Comparison of ENCODE assay signal across 18 mouse cellular contexts in the genomic region with DNA sequence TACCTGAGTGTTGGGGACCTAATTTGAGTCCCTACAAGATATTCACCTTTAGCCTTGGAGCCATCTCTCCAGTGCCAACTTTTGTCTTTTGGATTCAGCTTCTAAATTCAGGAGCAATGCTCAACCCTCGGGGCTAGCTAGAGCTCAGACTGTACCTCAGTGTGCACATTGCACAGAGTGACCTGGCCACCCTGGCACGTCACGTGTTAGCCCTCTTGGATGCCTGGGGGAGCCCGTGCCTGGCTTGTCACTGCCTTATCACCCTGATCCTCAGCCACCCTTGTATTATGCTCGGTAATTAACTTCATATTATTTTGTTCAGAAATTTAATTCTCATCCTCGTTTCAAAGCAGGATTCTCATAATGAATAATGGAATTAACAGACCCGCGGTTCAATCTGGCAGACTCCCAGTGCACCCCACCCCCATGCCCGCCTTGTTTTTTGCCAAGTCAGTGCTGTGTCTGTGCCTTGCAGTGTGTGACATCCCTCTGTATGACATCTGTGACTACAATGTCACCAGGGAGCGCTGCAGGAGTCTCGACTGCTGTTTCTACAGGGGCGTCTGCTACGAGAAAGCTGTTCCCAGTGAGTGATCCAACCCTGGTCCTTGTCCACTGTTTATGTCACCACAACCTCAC. TPM values are rescaled to one million over a fixed set of nuclear protein-coding genes. Genes with fewer than 3 reads are reported as not detected.
DNase-seq lines count a peak whose midpoint lies in the region; ATAC-seq lines count a peak whose summit lies in the region.
"Had no signal": no experiment of that assay in that cellular context is flagged by ENCODE, and none has a peak within 500 bp of the region (broad histone marks: within the 10 kb centered on the region; RNA-seq: fewer than 3 reads in every experiment).

No protein-coding gene starts in this region.

- H3K9me3 ChIP-seq in midbrain, embryonic 12.5 days = no peaks in the 10 kb centered on the region
- no peaks in the 10 kb centered on the region for H3K9me3 ChIP-seq in midbrain, embryonic 11.5 days (ENCODE audit: control insufficient read depth, low read length)
- H3K9me3 ChIP-seq in hindbrain, embryonic 13.5 days = no peaks in the 10 kb centered on the region
- H3K9me3 ChIP-seq in midbrain, embryonic 15.5 days = no peaks in the 10 kb centered on the region
- H3K9me3 ChIP-seq: embryonic facial prominence, embryonic 10.5 days; heart, embryonic 10.5 days; megakaryocyte, embryonic 14.5 days; neural tube, embryonic 12.5 days had no signal

- peak; percentile 29 for DNase-seq in heart, postnatal 4 days
- no peak for DNase-seq in heart, postnatal 36 days
- DNase-seq in midbrain, embryonic 11.5 days (ENCODE audit: low spot score, missing footprints) = no peak
- no peak for DNase-seq in left cerebral cortex, adult 11 months (ENCODE audit: low spot score)
- DNase-seq: cerebellum, adult 9-11 months; gastrocnemius, postnatal 10 days had no signal

- intact Hi-C loops in heart, postnatal 36 days (cut with DNase I) = no loop called here

- WGBS in midbrain, embryonic 12.5 days = 75% methylated on average over 13 of the region's 13 CpGs
- 85% methylated on average over 13 of the region's 13 CpGs for WGBS in midbrain, embryonic 11.5 days
- 60% methylated on average over 13 of the region's 13 CpGs for WGBS in hindbrain, embryonic 13.5 days
- WGBS in midbrain, embryonic 15.5 days = 56% methylated on average over 13 of the region's 13 CpGs

- peaks cover 13% of the 10 kb centered on the region for H3K4me1 ChIP-seq in midbrain, embryonic 12.5 days
- H3K4me1 ChIP-seq in midbrain, embryonic 11.5 days (ENCODE audit: control insufficient read depth, insufficient read depth, low read length) = no peaks in the 10 kb centered on the region
- H3K4me1 ChIP-seq in hindbrain, embryonic 13.5 days (replicated peaks) = peaks cover 46% of the 10 kb centered on the region
- peaks cover 29% of the 10 kb centered on the region for H3K4me1 ChIP-seq in midbrain, embryonic 15.5 days
- H3K4me1 ChIP-seq: megakaryocyte, embryonic 14.5 days had no signal

- ATAC-seq in midbrain, embryonic 12.5 days (ENCODE audit: low FRiP score, low read depth) = peak; percentile 52; the same call in 1 of the 2 replicates
- no peak for ATAC-seq in midbrain, embryonic 11.5 days (ENCODE audit: low FRiP score)
- peak; percentile 40; the same call in 1 of the 2 replicates for ATAC-seq in hindbrain, embryonic 13.5 days (ENCODE audit: low FRiP score)
- peak; percentile 53 for ATAC-seq in midbrain, embryonic 15.5 days (replicated peaks)
- ATAC-seq: inflammation-experienced regulatory T-cells, adult 6 months had no signal

- H3K9ac ChIP-seq in midbrain, embryonic 12.5 days (replicated peaks) = no peak overlapping the region
- H3K9ac ChIP-seq in midbrain, embryonic 11.5 days (ENCODE audit: low read length) = no peak overlapping the region
- no peak overlapping the region for H3K9ac ChIP-seq in hindbrain, embryonic 13.5 days
- no peak overlapping the region for H3K9ac ChIP-seq in midbrain, embryonic 15.5 days
- H3K9ac ChIP-seq: neural tube, embryonic 12.5 days had no signal

- H3K36me3 ChIP-seq in midbrain, embryonic 12.5 days = no peaks in the 10 kb centered on the region
- H3K36me3 ChIP-seq in midbrain, embryonic 11.5 days (ENCODE audit: control insufficient read depth, insufficient read depth, low read length) = no peaks in the 10 kb centered on the region
- no peaks in the 10 kb centered on the region for H3K36me3 ChIP-seq in hindbrain, embryonic 13.5 days
- H3K36me3 ChIP-seq in midbrain, embryonic 15.5 days (replicated peaks) = no peaks in the 10 kb centered on the region
- H3K36me3 ChIP-seq: embryonic facial prominence, embryonic 10.5 days; heart, embryonic 10.5 days; neural tube, embryonic 12.5 days had no signal

- H3K4me2 ChIP-seq in midbrain, embryonic 12.5 days (replicated peaks) = no peak overlapping the region
- H3K4me2 ChIP-seq in midbrain, embryonic 11.5 days = no peak overlapping the region
- H3K4me2 ChIP-seq in hindbrain, embryonic 13.5 days = no peak overlapping the region
- H3K4me2 ChIP-seq in midbrain, embryonic 15.5 days = no peak overlapping the region
- H3K4me2 ChIP-seq: neural tube, embryonic 12.5 days had no signal

- H3K4me3 ChIP-seq in midbrain, embryonic 12.5 days = no peak overlapping the region
- H3K4me3 ChIP-seq in midbrain, embryonic 11.5 days (ENCODE audit: low read depth, low read length) = no peak overlapping the region
- no peak overlapping the region for H3K4me3 ChIP-seq in hindbrain, embryonic 13.5 days
- H3K4me3 ChIP-seq in midbrain, embryonic 15.5 days = no peak overlapping the region
- H3K4me3 ChIP-seq: embryonic facial prominence, embryonic 10.5 days; heart, embryonic 10.5 days; megakaryocyte, embryonic 14.5 days; neural tube, embryonic 12.5 days had no signal

- H3K27me3 ChIP-seq in midbrain, embryonic 12.5 days = no peaks in the 10 kb centered on the region
- no peaks in the 10 kb centered on the region for H3K27me3 ChIP-seq in midbrain, embryonic 11.5 days (ENCODE audit: control insufficient read depth, insufficient read depth, low read length)
- H3K27me3 ChIP-seq in hindbrain, embryonic 13.5 days = no peaks in the 10 kb centered on the region
- H3K27me3 ChIP-seq in midbrain, embryonic 15.5 days (replicated peaks) = no peaks in the 10 kb centered on the region
- H3K27me3 ChIP-seq: neural tube, embryonic 12.5 days had no signal

- H3K27ac ChIP-seq in midbrain, embryonic 12.5 days (replicated peaks) = no peak overlapping the region
- no peak overlapping the region for H3K27ac ChIP-seq in midbrain, embryonic 11.5 days (ENCODE audit: low read depth, low read length)
- H3K27ac ChIP-seq in hindbrain, embryonic 13.5 days = peak overlapping the region; percentile 56
- no peak overlapping the region for H3K27ac ChIP-seq in midbrain, embryonic 15.5 days
- H3K27ac ChIP-seq: embryonic facial prominence, embryonic 10.5 days; heart, embryonic 10.5 days; kidney, postnatal 0 days; neural tube, embryonic 12.5 days had no signal

RNA-seq across cellular contexts. Expression of a gene that starts 3.5 kb away (rescaled TPM):
- total RNA-seq in heart, postnatal 4 days (2021) = not detected
- not detected for total RNA-seq in heart, postnatal 36 days (2021)
- polyA plus RNA-seq in midbrain, embryonic 12.5 days (2016; fragmentation: Nextera tagmentation; extraction: Ambion mirVana) = 0.57 TPM in 1 of 2 replicates, not detected in the other
- polyA plus RNA-seq in midbrain, embryonic 11.5 days (2014; fragmentation: Nextera tagmentation; extraction: Ambion mirVana) = not detected in 2 replicates
- 0.39 and 0.44 TPM in 2 replicates for polyA plus RNA-seq in hindbrain, embryonic 13.5 days (2015; fragmentation: Nextera tagmentation; extraction: Ambion mirVana)
- polyA plus RNA-seq in midbrain, embryonic 15.5 days (2015; fragmentation: Nextera tagmentation; extraction: Ambion mirVana) = 0.27 and 0.44 TPM in 2 replicates
- total RNA-seq: gastrocnemius, postnatal 10 days; left cerebral cortex, adult 8-10 months; liver, adult 2 months had no signal
- polyA plus RNA-seq: embryonic facial prominence, embryonic 10.5 days; heart, embryonic 10.5 days; inflammation-experienced regulatory T-cells, adult 6 months; liver, adult 2 months; thymus, postnatal 0 days had no signal
